ENCODE assay signal across 9 mouse cellular contexts in the genomic region with DNA sequence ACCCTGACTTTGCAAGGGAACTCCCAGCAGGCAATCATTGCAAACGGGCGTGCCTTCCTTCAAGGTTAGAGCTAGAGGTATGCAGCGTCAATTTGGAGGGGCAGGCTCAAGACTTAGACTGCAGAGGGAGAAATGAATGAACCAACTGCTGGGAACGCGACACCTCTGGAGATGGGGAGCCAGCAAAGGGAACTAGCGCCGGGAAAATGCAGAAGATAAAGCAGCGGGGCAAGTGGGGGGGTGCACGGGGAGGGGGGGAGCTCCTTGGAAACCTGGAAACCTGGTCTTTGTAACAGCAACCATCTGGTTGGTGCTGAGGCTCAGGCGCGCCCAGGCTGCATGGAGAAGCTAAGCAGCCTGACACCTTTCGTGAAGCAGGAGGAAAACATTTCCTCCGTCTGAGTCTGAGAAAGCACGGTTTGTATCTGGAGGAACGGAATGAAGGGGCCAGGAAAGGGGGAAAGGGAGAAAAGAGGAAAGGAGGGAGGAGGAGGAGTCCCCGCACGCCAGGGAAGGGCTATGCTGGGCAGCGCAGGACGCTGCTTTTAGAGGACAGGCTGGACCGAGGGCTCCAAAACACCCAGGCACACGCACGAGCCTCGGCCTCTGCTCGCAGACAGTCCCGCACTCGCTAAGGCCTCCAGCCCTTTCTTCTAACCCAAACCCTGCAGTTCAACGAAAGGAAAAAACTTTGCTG. TPM values are rescaled to one million over a fixed set of nuclear protein-coding genes. Genes with fewer than 3 reads are reported as not detected.
DNase-seq lines count a peak whose midpoint lies in the region; ATAC-seq and TF ChIP-seq lines count a peak whose summit lies in the region.
"Had no signal": no experiment of that assay in that cellular context is flagged by ENCODE, and none has a peak within 500 bp of the region (broad histone marks: within the 10 kb centered on the region; RNA-seq: fewer than 3 reads in every experiment).

No protein-coding gene starts in this region.

- TF ChIP-seq CTCF in gastrocnemius, adult 2 months (IDR thresholded peaks at IDR 0.05), result no peak
- no peak for TF ChIP-seq CTCF in ES-Bruce4 (IDR thresholded peaks at IDR 0.05; ENCODE audit: low read depth, low read length)

- peak; percentile 7; the same call in 1 of the 2 replicates for ATAC-seq in embryonic facial prominence, embryonic 12.5 days (ENCODE audit: insufficient number of reproducible peaks, insufficient read depth, low FRiP score, low TSS enrichment)
- ATAC-seq in intestine, embryonic 14.5 days (replicated peaks; ENCODE audit: low FRiP score, low TSS enrichment, low read depth), result no peak
- ATAC-seq in lung, embryonic 16.5 days (ENCODE audit: low read depth), result no peak

- TF ChIP-seq POLR2A in ES-Bruce4 (IDR thresholded peaks at IDR 0.05; ENCODE audit: insufficient read depth, low read length), result no peak

- DNase-seq in gastrocnemius, adult 2 months, result no peak
- no peak for DNase-seq in gastrocnemius, adult 18-20 months (ENCODE audit: low spot score)
- peak; percentile 63 for DNase-seq in intestine, embryonic 14.5 days (ENCODE audit: low spot score)
- DNase-seq in splenic B cell, adult 2 months (ENCODE audit: low read depth, low spot score), result peak; percentile 23
- no peak for DNase-seq in ovary, postnatal 36 days (ENCODE audit: low spot score)

- no peaks in the 10 kb centered on the region for H3K36me3 ChIP-seq in ES-Bruce4 (ENCODE audit: control insufficient read depth, insufficient read depth, low read length, poor library complexity, severe bottlenecking)
- H3K36me3 ChIP-seq in embryonic facial prominence, embryonic 12.5 days, result no peaks in the 10 kb centered on the region
- no peaks in the 10 kb centered on the region for H3K36me3 ChIP-seq in intestine, embryonic 14.5 days (ENCODE audit: control insufficient read depth, insufficient read depth, low read length)
- no peaks in the 10 kb centered on the region for H3K36me3 ChIP-seq in lung, embryonic 16.5 days (ENCODE audit: control insufficient read depth, insufficient read depth, low read length)
- no peaks in the 10 kb centered on the region for H3K36me3 ChIP-seq in splenic B cell, adult 2 months (ENCODE audit: control insufficient read depth, insufficient read depth, low read length, poor library complexity, severe bottlenecking)
- H3K36me3 ChIP-seq: G1E had no signal

- peak overlapping the region; percentile 80 for H3K9ac ChIP-seq in ES-Bruce4 (ENCODE audit: low read depth, poor library complexity, severe bottlenecking)
- peak overlapping the region; percentile 99 for H3K9ac ChIP-seq in embryonic facial prominence, embryonic 12.5 days
- peak overlapping the region; percentile 97 for H3K9ac ChIP-seq in intestine, embryonic 14.5 days (ENCODE audit: low read length)
- H3K9ac ChIP-seq in lung, embryonic 16.5 days (ENCODE audit: low read length), result peak overlapping the region; percentile 79

- intact Hi-C loops in gastrocnemius, adult 2 months (cut with DNase I), result loop anchor here (5.0 to 10.0 kb wide), 5 partner anchors 90 to 642 kb away; no protein-coding TSS in a partner anchor

- WGBS in embryonic facial prominence, embryonic 12.5 days, result under 1% methylated on average over 27 of the region's 27 CpGs
- under 1% methylated on average over 27 of the region's 27 CpGs for WGBS in intestine, embryonic 14.5 days
- WGBS in lung, embryonic 16.5 days, result under 1% methylated on average over 27 of the region's 27 CpGs

- no peaks in the 10 kb centered on the region for H3K4me1 ChIP-seq in ES-Bruce4 (ENCODE audit: control insufficient read depth, insufficient read depth, low read length)
- peaks cover 37% of the 10 kb centered on the region for H3K4me1 ChIP-seq in embryonic facial prominence, embryonic 12.5 days
- H3K4me1 ChIP-seq in intestine, embryonic 14.5 days (replicated peaks; ENCODE audit: control insufficient read depth, insufficient read depth, low read length), result peaks cover 33% of the 10 kb centered on the region
- H3K4me1 ChIP-seq in lung, embryonic 16.5 days (replicated peaks; ENCODE audit: control insufficient read depth, insufficient read depth, low read length), result peaks cover 23% of the 10 kb centered on the region

- H3K27ac ChIP-seq in gastrocnemius, adult 2 months, result peak overlapping the region; percentile 92
- no peak overlapping the region for H3K27ac ChIP-seq in ES-Bruce4 (ENCODE audit: insufficient read depth, low read length)
- H3K27ac ChIP-seq in embryonic facial prominence, embryonic 12.5 days, result peak overlapping the region; percentile 100
- H3K27ac ChIP-seq in intestine, embryonic 14.5 days (ENCODE audit: low read depth), result peak overlapping the region; percentile 99
- peak overlapping the region; percentile 82 for H3K27ac ChIP-seq in lung, embryonic 16.5 days (ENCODE audit: low read length)

- 0 out of 2 replicates have a peak, but pooled peaks have one; percentile 30 for TF ChIP-seq EP300 in ES-Bruce4 (IDR thresholded peaks at IDR 0.05; ENCODE audit: insufficient read depth, low read depth, low read length)

- no peaks in the 10 kb centered on the region for H3K27me3 ChIP-seq in ES-Bruce4 (ENCODE audit: control insufficient read depth, insufficient read depth, low read length, poor library complexity, severe bottlenecking)
- no peaks in the 10 kb centered on the region for H3K27me3 ChIP-seq in embryonic facial prominence, embryonic 12.5 days
- H3K27me3 ChIP-seq in intestine, embryonic 14.5 days (replicated peaks; ENCODE audit: control insufficient read depth, insufficient read depth, low read length), result no peaks in the 10 kb centered on the region
- no peaks in the 10 kb centered on the region for H3K27me3 ChIP-seq in lung, embryonic 16.5 days (ENCODE audit: control insufficient read depth, insufficient read depth, low read depth, low read length)
- peaks cover 5% of the 10 kb centered on the region; the same call in 1 of the 2 replicates for H3K27me3 ChIP-seq in splenic B cell, adult 2 months (ENCODE audit: control insufficient read depth, insufficient read depth, low read length, poor library complexity, severe bottlenecking)

- H3K4me2 ChIP-seq in embryonic facial prominence, embryonic 12.5 days (replicated peaks), result peak overlapping the region; percentile 68
- peak overlapping the region; percentile 76 for H3K4me2 ChIP-seq in intestine, embryonic 14.5 days (ENCODE audit: low read length)
- peak overlapping the region; percentile 81 for H3K4me2 ChIP-seq in lung, embryonic 16.5 days (ENCODE audit: low read depth, low read length)

- no peaks in the 10 kb centered on the region for H3K9me3 ChIP-seq in ES-Bruce4 (replicated peaks; ENCODE audit: control insufficient read depth, insufficient read depth, low read length, poor library complexity, severe bottlenecking)
- no peaks in the 10 kb centered on the region for H3K9me3 ChIP-seq in embryonic facial prominence, embryonic 12.5 days
- no peaks in the 10 kb centered on the region for H3K9me3 ChIP-seq in intestine, embryonic 14.5 days (ENCODE audit: control insufficient read depth, low read length)
- no peaks in the 10 kb centered on the region for H3K9me3 ChIP-seq in lung, embryonic 16.5 days (ENCODE audit: control insufficient read depth, low read length)

- H3K4me3 ChIP-seq in gastrocnemius, adult 2 months, result peak overlapping the region; percentile 97
- peak overlapping the region; percentile 78 for H3K4me3 ChIP-seq in ES-Bruce4 (ENCODE audit: low read depth, low read length)
- peak overlapping the region; percentile 91 for H3K4me3 ChIP-seq in embryonic facial prominence, embryonic 12.5 days
- H3K4me3 ChIP-seq in intestine, embryonic 14.5 days (ENCODE audit: low read depth, low read length), result peak overlapping the region; percentile 79
- H3K4me3 ChIP-seq in lung, embryonic 16.5 days (ENCODE audit: low read length), result peak overlapping the region; percentile 93

RNA-seq across cellular contexts. Expression of a gene that starts 3.3 kb away (rescaled TPM):
- 10 to 100 TPM in 1 of 2 experiments, 1 to 10 TPM in 1; 9.6 to 12.0 TPM for total RNA-seq in gastrocnemius, adult 2 months (2021)
- total RNA-seq in gastrocnemius, adult 18-20 months (2021), result 10 to 100 TPM in 1 of 2 experiments, 1 to 10 TPM in 1; 7.9 to 10.2 TPM
- polyA plus RNA-seq in ES-Bruce4 (2011; ENCODE audit: insufficient read depth, insufficient read length, low read depth, missing spikeins), result 133 and 144 TPM in 2 replicates
- polyA plus RNA-seq in embryonic facial prominence, embryonic 12.5 days (2016; fragmentation: Nextera tagmentation; extraction: Ambion mirVana), result 134 and 141 TPM in 2 replicates
- 63.6 and 64.6 TPM in 2 replicates for polyA plus RNA-seq in intestine, embryonic 14.5 days (2014; fragmentation: Nextera tagmentation; extraction: Ambion mirVana)
- 46.3 and 51.1 TPM in 2 replicates for polyA plus RNA-seq in lung, embryonic 16.5 days (2015; fragmentation: Nextera tagmentation; extraction: Ambion mirVana)
- polyA plus RNA-seq: G1E had no signal

Comparison
In these comparisons a context has a peak if more than half of its experiments do, and no peak if none do; other contexts are left out.
1. DNase-seq: peak in intestine, embryonic 14.5 days (single experiment) and splenic B cell, adult 2 months (single experiment); none in gastrocnemius, adult 2 months (single experiment), gastrocnemius, adult 18-20 months (single experiment) and ovary, postnatal 36 days (single experiment).
2. Peak in every context shown above with its lines, with median percentiles within 50 percentile points of each other: H3K4me3 ChIP-seq, H3K9ac ChIP-seq and H3K4me2 ChIP-seq.